Mouse (Mus musculus): ENCODE measurements around the gene Fbxl18.

- TF ChIP-seq POLR2A (IDR thresholded peaks at IDR 0.05; ENCODE audit: extremely low read depth, insufficient read depth, low read length) (no peak), CTCF (IDR thresholded peaks at IDR 0.05; ENCODE audit: extremely low read depth, insufficient read depth, low read length) (no peak)
These were observed 17.1 kb upstream of the Fbxl18 start for GRCm38 (mm10) chr5:142912320-142912719.
